Mouse (Mus musculus): Measurements from ENCODE around the gene Clec18a. TPM values are rescaled to one million over a fixed set of nuclear protein-coding genes. Genes with fewer than 3 reads are reported as not detected.
A peak's percentile ranks its signal among the peaks of the same experiment; 100 is the strongest.
"Not testable (repeated sequence)": the region's sequence is repeated elsewhere in the genome, so short reads cannot be mapped to it uniquely, and the experiment has no call there.

Clec18a gene
- total and polyA plus RNA-seq, 2 experiments: not detected

- Histone ChIP-seq H3K27ac (replicated peaks; ENCODE audit: insufficient read depth, low read depth, low read length) (no peak overlapping the region), H3K4me1 (ENCODE audit: control insufficient read depth, insufficient read depth, low read length) (peaks cover 11% of the 10 kb centered on the region), H3K4me3 (ENCODE audit: insufficient read depth, low read depth, low read length) (no peak overlapping the region), H3K9ac (ENCODE audit: low read depth, low read length) (no peak overlapping the region), H3K27me3 (ENCODE audit: control insufficient read depth, insufficient read depth, low read length) (no peaks in the 10 kb centered on the region), H3K36me3 (ENCODE audit: control insufficient read depth, insufficient read depth, low read length) (no peaks in the 10 kb centered on the region), H3K79me2 (ENCODE audit: control insufficient read depth, insufficient read depth, low read length) (peaks cover 10% of the 10 kb centered on the region)
- no peak for DNase-seq (ENCODE audit: extremely low read depth, low read depth, low spot score)
- WGBS: 79% methylated on average over 7 of the region's 7 CpGs
- TF ChIP-seq POLR2A (IDR thresholded peaks at IDR 0.05; ENCODE audit: extremely low read depth, insufficient read depth, low read length): no peak
Measured at GRCm38 (mm10) chr8:111091706-111092105, 520 bp downstream of the Clec18a start.

- Histone ChIP-seq H3K27me3 (ENCODE audit: control insufficient read depth, insufficient read depth, low read length) (no peaks in the 10 kb centered on the region), H3K36me3 (ENCODE audit: control insufficient read depth, insufficient read depth, low read length) (no peaks in the 10 kb centered on the region), H3K79me2 (ENCODE audit: control insufficient read depth, insufficient read depth, low read length) (no peaks in the 10 kb centered on the region), H3K4me1 (ENCODE audit: control insufficient read depth, insufficient read depth, low read length) (peaks cover 2% of the 10 kb centered on the region; the same call in 1 of the 2 replicates), H3K4me3 (ENCODE audit: insufficient read depth, low read depth, low read length) (no peak overlapping the region), H3K27ac (replicated peaks; ENCODE audit: insufficient read depth, low read depth, low read length) (no peak overlapping the region), H3K9ac (ENCODE audit: low read depth, low read length) (no peak overlapping the region)
- peak; percentile 59 for DNase-seq (ENCODE audit: extremely low read depth, low read depth, low spot score)
- WGBS: 1% methylated on average over 2 of the region's 2 CpGs
- no peak for TF ChIP-seq POLR2A (IDR thresholded peaks at IDR 0.05; ENCODE audit: extremely low read depth, insufficient read depth, low read length)
- TF ChIP-seq CTCF (IDR thresholded peaks at IDR 0.05; ENCODE audit: low read depth, low read length): peak; percentile 75; the same call in 1 of the 2 replicates
Measured at GRCm38 (mm10) chr8:111090126-111090525, 2.1 kb downstream of the Clec18a start.

- H3K9ac ChIP-seq (ENCODE audit: low read depth, low read length); H3K36me3 ChIP-seq (ENCODE audit: control insufficient read depth, insufficient read depth, low read length); H3K27ac ChIP-seq (replicated peaks; ENCODE audit: insufficient read depth, low read depth, low read length); H3K4me3 ChIP-seq (ENCODE audit: insufficient read depth, low read depth, low read length); H3K27me3 ChIP-seq (ENCODE audit: control insufficient read depth, insufficient read depth, low read length); DNase-seq (ENCODE audit: extremely low read depth, low read depth, low spot score); H3K79me2 ChIP-seq (ENCODE audit: control insufficient read depth, insufficient read depth, low read length); H3K4me1 ChIP-seq (ENCODE audit: control insufficient read depth, insufficient read depth, low read length): not testable (repeated sequence)
- 91% methylated on average over 5 of the region's 5 CpGs for WGBS
Measured at GRCm38 (mm10) chr8:111083936-111084335, 8.3 kb downstream of the Clec18a start.

GRCm38 (mm10) chr8:111081580-111082258 lies 10.5 kb downstream of the Clec18a start:
- DNase-seq (ENCODE audit: extremely low read depth, low read depth, low spot score): no peak
- WGBS: 81% methylated on average over 12 of the region's 12 CpGs
- Histone ChIP-seq H3K4me1 (ENCODE audit: control insufficient read depth, insufficient read depth, low read length) (peaks cover 3% of the 10 kb centered on the region; the same call in 1 of the 2 replicates), H3K27me3 (ENCODE audit: control insufficient read depth, insufficient read depth, low read length) (no peaks in the 10 kb centered on the region), H3K9ac (ENCODE audit: low read depth, low read length) (no peak overlapping the region), H3K36me3 (ENCODE audit: control insufficient read depth, insufficient read depth, low read length) (no peaks in the 10 kb centered on the region), H3K4me3 (ENCODE audit: insufficient read depth, low read depth, low read length) (no peak overlapping the region), H3K79me2 (ENCODE audit: control insufficient read depth, insufficient read depth, low read length) (no peaks in the 10 kb centered on the region), H3K27ac (replicated peaks; ENCODE audit: insufficient read depth, low read depth, low read length) (no peak overlapping the region)
- no peak for TF ChIP-seq POLR2A (IDR thresholded peaks at IDR 0.05; ENCODE audit: extremely low read depth, insufficient read depth, low read length)

GRCm38 (mm10) chr8:111079861-111080271 lies 12.4 kb downstream of the Clec18a start:
- Histone ChIP-seq H3K27me3 (ENCODE audit: control insufficient read depth, insufficient read depth, low read length) (no peaks in the 10 kb centered on the region), H3K79me2 (ENCODE audit: control insufficient read depth, insufficient read depth, low read length) (no peaks in the 10 kb centered on the region), H3K9ac (ENCODE audit: low read depth, low read length) (no peak overlapping the region), H3K4me1 (ENCODE audit: control insufficient read depth, insufficient read depth, low read length) (peaks cover 3% of the 10 kb centered on the region; the same call in 1 of the 2 replicates), H3K36me3 (ENCODE audit: control insufficient read depth, insufficient read depth, low read length) (no peaks in the 10 kb centered on the region), H3K4me3 (ENCODE audit: insufficient read depth, low read depth, low read length) (no peak overlapping the region), H3K27ac (replicated peaks; ENCODE audit: insufficient read depth, low read depth, low read length) (no peak overlapping the region)
- TF ChIP-seq CTCF (IDR thresholded peaks at IDR 0.05; ENCODE audit: low read depth, low read length) (peak; percentile 71), POLR2A (IDR thresholded peaks at IDR 0.05; ENCODE audit: extremely low read depth, insufficient read depth, low read length) (no peak)
- DNase-seq (ENCODE audit: extremely low read depth, low read depth, low spot score): no peak
- 31% methylated on average over 6 of the region's 6 CpGs for WGBS

GRCm38 (mm10) chr8:111079461-111079860 lies 12.8 kb downstream of the Clec18a start:
- WGBS: 11% methylated on average over 5 of the region's 5 CpGs
- Histone ChIP-seq H3K9ac (ENCODE audit: low read depth, low read length) (no peak overlapping the region), H3K79me2 (ENCODE audit: control insufficient read depth, insufficient read depth, low read length) (no peaks in the 10 kb centered on the region), H3K36me3 (ENCODE audit: control insufficient read depth, insufficient read depth, low read length) (no peaks in the 10 kb centered on the region), H3K4me1 (ENCODE audit: control insufficient read depth, insufficient read depth, low read length) (peaks cover 3% of the 10 kb centered on the region; the same call in 1 of the 2 replicates), H3K4me3 (ENCODE audit: insufficient read depth, low read depth, low read length) (no peak overlapping the region), H3K27ac (replicated peaks; ENCODE audit: insufficient read depth, low read depth, low read length) (no peak overlapping the region), H3K27me3 (ENCODE audit: control insufficient read depth, insufficient read depth, low read length) (no peaks in the 10 kb centered on the region)
- no peak for TF ChIP-seq CTCF (IDR thresholded peaks at IDR 0.05; ENCODE audit: low read depth, low read length)
- TF ChIP-seq POLR2A (IDR thresholded peaks at IDR 0.05; ENCODE audit: extremely low read depth, insufficient read depth, low read length): no peak
- DNase-seq (ENCODE audit: extremely low read depth, low read depth, low spot score): peak; percentile 67

All from liver, adult 2 months (tissue).